Mouse (Mus musculus) liver, embryonic 14.5 days (tissue): ENCODE results near the gene Spag16. TPM values are rescaled to one million over a fixed set of nuclear protein-coding genes. Genes with fewer than 3 reads are reported as not detected.

Source experiments
- ATAC-seq: fragments of 200-750 bp; cut with Nextera tagmentation; 2 replicates; pipeline ENCODE4 v1.8.0; 2017; ENCODE audit warnings: moderate number of reproducible peaks, mild to moderate bottlenecking, moderate library complexity; ENCODE audit not compliant: insufficient read depth
- DNase-seq, 3 experiments: peaks; one replicate each; pipeline ENCODE4 v3.0.0-alpha.2; 2012 to 2013; ENCODE audit warnings: low read depth in 3 of 3, low spot score in 3 of 3
- H3K27ac ChIP-seq: fragments of 300-500 bp; sonication (generic); 2 replicates; pipeline ENCODE4 v1.5.1; 2014; ENCODE audit warnings: moderate library complexity, mild to moderate bottlenecking, control low read depth, inconsistent platforms
- H3K27me3 ChIP-seq: fragments of 300-500 bp; sonication (generic); 2 replicates; pipeline ENCODE4 v1.6.1; 2014; ENCODE audit warnings: mild to moderate bottlenecking, low read length, moderate library complexity; ENCODE audit not compliant: control insufficient read depth, insufficient read depth
- H3K36me3 ChIP-seq: fragments of 300-500 bp; sonication (generic); replicated peaks from 2 replicates; pipeline ENCODE4 v1.6.1; 2014; ENCODE audit warnings: low read depth; ENCODE audit not compliant: control insufficient read depth, insufficient read depth
- H3K4me1 ChIP-seq, 2 experiments: fragments of 200-500 bp in 1 of 2; fragments of 300-500 bp in 1 of 2; sonication (generic) in 1 of 2; replicated peaks; 2 replicates each; pipeline ENCODE4 v1.6.1; 2012 to 2014; ENCODE audit warnings: antibody characterized with exemption in 1 of 2, inconsistent platforms in 1 of 2, low read length in 1 of 2; ENCODE audit not compliant: control insufficient read depth in 2 of 2, insufficient read depth in 2 of 2
- H3K4me2 ChIP-seq: fragments of 300-500 bp; sonication (generic); 2 replicates; pipeline ENCODE4 v1.6.1; 2014; ENCODE audit warnings: low read depth, mild to moderate bottlenecking, control low read depth, moderate library complexity
- H3K4me3 ChIP-seq, 2 experiments: fragments of 200-500 bp in 1 of 2; fragments of 300-500 bp in 1 of 2; sonication (generic) in 1 of 2; 2 replicates each; pipeline ENCODE4 v1.5.1; 2012 to 2014; ENCODE audit warnings: low read depth in 2 of 2, low read length in 2 of 2, mild to moderate bottlenecking in 2 of 2, control low read depth in 1 of 2, inconsistent platforms in 1 of 2, moderate library complexity in 1 of 2; ENCODE audit not compliant: insufficient read depth in 1 of 2
- H3K9ac ChIP-seq: fragments of 300-500 bp; sonication (generic); replicated peaks from 2 replicates; pipeline ENCODE4 v1.6.1; 2014; ENCODE audit warnings: mild to moderate bottlenecking, control low read depth, moderate library complexity
- H3K9me3 ChIP-seq: fragments of 300-500 bp; sonication (generic); 2 replicates; pipeline ENCODE4 v1.6.1; 2016; ENCODE audit warnings: low read length, mixed read lengths; ENCODE audit not compliant: control insufficient read depth
- CTCF ChIP-seq: IDR thresholded peaks from 2 replicates; pipeline ENCODE4 v1.5.1; 2016; ENCODE audit warnings: antibody characterized with exemption, low read depth, control low read depth
- EP300 ChIP-seq: IDR thresholded peaks from 2 replicates; pipeline ENCODE4 v1.6.1; 2016; ENCODE audit warnings: antibody characterized with exemption, low read depth
- WGBS: fragments of 180-500 bp; shearing (Covaris S2); extraction: QIAGEN DNeasy Blood & Tissue Kit; methylation state at CpG from one replicate; pipeline ENCODE4 v1.1.7; 2014; ENCODE audit not compliant: insufficient replicate concordance; 5-methylcytosine and 5-hydroxymethylcytosine counted together
- polyA plus RNA-seq, 2 experiments: library from polyadenylated mRNA; depleted of rRNA in 1 of 2; stranded (reverse) in 1 of 2; unstranded in 1 of 2; fragments of >200 nt; fragmentation: Nextera tagmentation in 1 of 2; extraction: Ambion mirVana in 1 of 2; gene quantifications; 2 replicates each; pipeline versions ENCODE4 v1.2.1 to v1.2.3; 2012 to 2014

The Spag16 gene
- polyA plus RNA-seq, 2 experiments, result not detected

DNA sequence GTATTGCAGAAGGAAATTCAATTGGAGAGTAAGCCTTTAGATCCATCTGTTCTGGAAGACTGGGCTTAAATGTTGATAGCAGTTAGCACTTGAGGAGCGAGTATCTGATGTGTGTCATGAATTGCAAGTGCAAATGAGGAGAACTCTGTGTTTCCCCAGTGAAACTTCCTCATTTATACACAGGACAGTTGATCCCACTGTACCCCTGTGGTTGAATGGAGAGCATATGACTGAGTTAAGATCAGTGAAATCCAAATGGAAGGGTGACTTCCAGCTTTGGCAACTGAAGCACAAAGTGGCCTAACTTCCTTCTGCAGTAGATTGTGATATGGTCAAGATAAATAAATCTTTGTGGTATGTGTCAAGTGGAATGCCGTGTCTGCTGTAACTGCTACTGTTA, 446.0 kb downstream of the Spag16 start:
- Histone ChIP-seq H3K9ac (no peak overlapping the region), H3K27me3 (no peaks in the 10 kb centered on the region), H3K4me3 (no peak overlapping the region), H3K36me3 (no peaks in the 10 kb centered on the region), H3K27ac (no peak overlapping the region), H3K4me1 (no peaks in the 10 kb centered on the region), H3K4me2 (no peak overlapping the region), H3K9me3 (no peaks in the 10 kb centered on the region)
- ATAC-seq, result no peak
- no peak for DNase-seq
- TF ChIP-seq EP300 (no peak), CTCF (no peak)
- 33% methylated on average over 2 of the region's 2 CpGs for WGBS

DNA sequence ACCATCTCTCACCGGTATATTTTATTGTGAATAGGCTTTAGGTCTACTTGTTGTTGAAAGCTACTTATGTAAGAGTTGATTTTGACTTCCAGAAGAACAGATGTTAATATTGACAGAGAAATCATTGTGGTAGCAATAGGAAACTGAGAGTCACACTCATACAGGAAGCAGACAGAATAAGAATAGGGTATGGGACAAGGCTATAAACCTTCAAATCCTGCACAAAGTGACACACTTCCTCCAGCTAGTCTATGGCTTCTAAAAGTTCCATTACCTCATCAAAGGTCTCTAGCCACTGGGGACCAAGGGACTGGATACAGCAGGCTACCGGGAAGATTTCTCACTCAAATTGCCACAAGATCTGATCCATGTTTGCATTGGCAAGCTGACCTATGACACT, 452.5 kb downstream of the Spag16 start:
- Histone ChIP-seq H3K27ac (no peak overlapping the region), H3K4me3 (no peak overlapping the region), H3K36me3 (no peaks in the 10 kb centered on the region), H3K9me3 (no peaks in the 10 kb centered on the region), H3K4me2 (no peak overlapping the region), H3K9ac (no peak overlapping the region), H3K4me1 (no peaks in the 10 kb centered on the region), H3K27me3 (no peaks in the 10 kb centered on the region)
- ATAC-seq (no peak), DNase-seq (no peak)
- no peak for TF ChIP-seq CTCF
- no peak for TF ChIP-seq EP300
- 64% methylated on average over 2 of the region's 2 CpGs for WGBS

DNA sequence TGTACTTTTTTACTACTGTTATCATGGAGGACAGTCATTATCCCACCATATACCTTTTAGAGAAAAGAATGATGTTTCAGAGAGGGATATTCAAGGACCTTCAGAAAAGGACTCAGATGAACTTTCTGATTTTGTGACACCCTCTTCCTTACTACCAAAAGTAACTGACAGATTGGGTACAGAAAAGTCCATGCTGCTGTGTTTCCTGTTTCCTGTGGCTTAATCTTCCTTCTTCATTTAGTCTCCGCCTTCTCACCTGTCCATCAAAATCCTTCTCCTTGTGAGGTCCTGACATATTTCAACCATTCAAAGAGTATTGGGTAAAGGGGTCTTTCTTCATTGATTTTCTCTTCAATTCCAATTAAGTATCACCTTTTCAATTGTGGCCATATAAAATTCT, 456.6 kb downstream of the Spag16 start:
- Histone ChIP-seq H3K4me2 (no peak overlapping the region), H3K27ac (no peak overlapping the region), H3K4me1 (no peaks in the 10 kb centered on the region), H3K9me3 (no peaks in the 10 kb centered on the region), H3K36me3 (no peaks in the 10 kb centered on the region), H3K27me3 (no peaks in the 10 kb centered on the region), H3K9ac (no peak overlapping the region), H3K4me3 (no peak overlapping the region)
- 45% methylated on average over 1 of the region's 1 CpGs for WGBS
- DNase-seq (no peak), ATAC-seq (no peak)
- TF ChIP-seq CTCF (no peak), EP300 (no peak)

DNA sequence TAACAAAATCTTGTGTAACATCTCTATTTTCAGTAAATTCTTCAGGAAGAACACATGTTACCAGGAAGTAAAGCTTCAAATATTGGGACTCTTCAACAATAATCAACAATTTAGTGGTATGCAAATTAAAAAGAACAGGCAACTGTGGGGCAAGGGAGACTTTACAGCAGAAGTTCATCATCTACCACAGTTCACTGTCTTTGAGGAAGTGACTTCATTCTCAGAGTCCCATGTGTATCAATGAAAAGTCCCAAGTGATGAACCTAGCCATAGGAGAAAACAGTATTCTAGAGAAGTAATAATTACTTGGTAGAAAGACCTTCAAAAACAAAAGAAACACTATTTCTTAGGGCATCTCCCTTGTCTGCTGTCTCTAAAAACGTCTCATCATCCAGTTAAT, 457.4 kb downstream of the Spag16 start:
- no peaks in the 10 kb centered on the region for H3K4me1 ChIP-seq
- no peak overlapping the region for H3K9ac ChIP-seq
- H3K27ac ChIP-seq, result no peak overlapping the region
- H3K9me3 ChIP-seq, result no peaks in the 10 kb centered on the region
- H3K4me3 ChIP-seq, result no peak overlapping the region
- TF ChIP-seq CTCF (no peak), EP300 (no peak)
- H3K4me2 ChIP-seq, result no peak overlapping the region
- ATAC-seq (no peak), DNase-seq (no peak)
- WGBS, result 32% methylated on average over 1 of the region's 1 CpGs
- H3K36me3 ChIP-seq, result no peaks in the 10 kb centered on the region
- H3K27me3 ChIP-seq, result no peaks in the 10 kb centered on the region

DNA sequence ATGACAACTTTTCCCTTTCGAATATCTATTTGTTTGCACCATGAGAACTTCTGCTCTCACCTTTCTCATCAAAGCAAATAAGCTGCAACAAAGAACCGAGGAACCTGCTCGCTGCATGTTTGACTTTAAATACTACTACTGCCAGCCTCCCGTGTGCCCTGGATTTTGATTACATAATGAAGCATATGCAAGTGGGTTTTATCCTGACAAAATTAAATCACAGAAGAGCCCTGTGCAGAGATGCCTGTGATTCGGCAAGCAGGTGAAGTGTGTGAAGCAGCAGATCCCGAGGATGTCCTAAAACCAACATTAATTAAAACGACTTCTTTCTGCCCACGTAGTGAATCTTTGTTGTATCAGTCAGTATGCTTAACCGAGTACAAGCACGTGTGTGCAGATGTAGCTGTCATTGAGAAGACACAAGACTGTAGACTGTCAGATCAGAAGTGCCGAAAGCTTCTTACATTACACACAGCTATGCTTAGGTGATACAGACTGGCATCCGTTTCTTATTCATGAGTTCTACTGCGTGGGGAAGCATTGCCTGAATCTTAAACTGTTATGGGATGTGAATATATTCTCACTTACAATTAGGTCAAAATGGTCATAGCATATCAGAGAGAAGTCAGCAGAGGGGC, 489.5 kb downstream of the Spag16 start:
- H3K9me3 ChIP-seq, result no peaks in the 10 kb centered on the region
- H3K27ac ChIP-seq, result no peak overlapping the region
- H3K4me1 ChIP-seq, result no peaks in the 10 kb centered on the region
- H3K4me3 ChIP-seq, result no peak overlapping the region
- WGBS, result 69% methylated on average over 13 of the region's 13 CpGs
- ATAC-seq (no peak), DNase-seq (no peak)
- H3K36me3 ChIP-seq, result no peaks in the 10 kb centered on the region
- H3K4me2 ChIP-seq, result no peak overlapping the region
- no peaks in the 10 kb centered on the region for H3K27me3 ChIP-seq
- H3K9ac ChIP-seq, result no peak overlapping the region
- TF ChIP-seq CTCF (no peak), EP300 (no peak)
